Mouse (Mus musculus) CD4-positive helper T cell, adult 2 months (primary cell): ENCODE measurements around the gene Ednra.

Source experiments
- DNase-seq: peaks from one replicate; pipeline ENCODE4 v3.0.0-alpha.2; 2012; ENCODE audit warnings: low read depth, missing footprints, low spot score

The Ednra gene

GRCm38 (mm10) chr8:77724046-77724930 lies at the start of gene Ednra:
Ednra (minus strand) TSS chr8:77724464.
- DNase-seq, result no peak

- no peak for DNase-seq
These were observed 49.6 kb upstream of the Ednra start for GRCm38 (mm10) chr8:77773831-77774230.

- no peak for DNase-seq
These were observed 49.0 kb upstream of the Ednra start for GRCm38 (mm10) chr8:77773256-77773655.

GRCm38 (mm10) chr8:77772210-77772886 lies 48.1 kb upstream of the Ednra start:
- DNase-seq, result no peak

GRCm38 (mm10) chr8:77770966-77771365 lies 46.7 kb upstream of the Ednra start:
- DNase-seq, result no peak

- no peak for DNase-seq
These were observed 44.7 kb upstream of the Ednra start for GRCm38 (mm10) chr8:77768916-77769315.

- no peak for DNase-seq
These were observed 40.0 kb upstream of the Ednra start for GRCm38 (mm10) chr8:77764253-77764652.

GRCm38 (mm10) chr8:77762967-77763366 lies 38.7 kb upstream of the Ednra start:
- no peak for DNase-seq

- no peak for DNase-seq
These were observed 31.2 kb upstream of the Ednra start for GRCm38 (mm10) chr8:77755441-77755840.

- DNase-seq, result no peak
These were observed 29.5 kb upstream of the Ednra start for GRCm38 (mm10) chr8:77753796-77754195.

GRCm38 (mm10) chr8:77752041-77752440 lies 27.8 kb upstream of the Ednra start:
- no peak for DNase-seq

- no peak for DNase-seq
These were observed 26.1 kb upstream of the Ednra start for GRCm38 (mm10) chr8:77750407-77750806.

- no peak for DNase-seq
These were observed 20.2 kb upstream of the Ednra start for GRCm38 (mm10) chr8:77744476-77744875.

GRCm38 (mm10) chr8:77742395-77742794 lies 18.1 kb upstream of the Ednra start:
- DNase-seq, result no peak

GRCm38 (mm10) chr8:77741050-77741777 lies 16.9 kb upstream of the Ednra start:
- DNase-seq, result no peak

GRCm38 (mm10) chr8:77738419-77738818 lies 14.2 kb upstream of the Ednra start:
- no peak for DNase-seq

GRCm38 (mm10) chr8:77737327-77737726 lies 13.1 kb upstream of the Ednra start:
- no peak for DNase-seq

GRCm38 (mm10) chr8:77733792-77734191 lies 9.5 kb upstream of the Ednra start:
- DNase-seq, result no peak

GRCm38 (mm10) chr8:77732964-77733363 lies 8.7 kb upstream of the Ednra start:
- no peak for DNase-seq

GRCm38 (mm10) chr8:77725406-77725805 lies 1.1 kb upstream of the Ednra start:
- no peak for DNase-seq

- DNase-seq, result no peak
These were observed 674 bp downstream of the Ednra start for GRCm38 (mm10) chr8:77723534-77724045.

- no peak for DNase-seq
These were observed 1.2 kb downstream of the Ednra start for GRCm38 (mm10) chr8:77723018-77723417.
